Mouse (Mus musculus) liver, postnatal 0 days (tissue): Measurements from ENCODE around the gene B630019K06Rik. TPM values are rescaled to one million over a fixed set of nuclear protein-coding genes. Genes with fewer than 3 reads are reported as not detected.
"Not testable (repeated sequence)": the region's sequence is repeated elsewhere in the genome, so short reads cannot be mapped to it uniquely, and the experiment has no call there.

Source experiments
- ATAC-seq: fragments of 200-750 bp; cut with Nextera tagmentation; 2 replicates; pipeline ENCODE4 v1.8.0; 2017; ENCODE audit warnings: mild to moderate bottlenecking, moderate library complexity
- DNase-seq: peaks from one replicate; pipeline ENCODE4 v3.0.0-alpha.2; 2016
- H3K27ac ChIP-seq: fragments of 300-500 bp; sonication (generic); 2 replicates; pipeline ENCODE4 v1.5.1; 2014; ENCODE audit warnings: antibody characterized with exemption, moderate library complexity, mild to moderate bottlenecking, low read depth
- H3K27me3 ChIP-seq: fragments of 300-500 bp; sonication (generic); 2 replicates; pipeline ENCODE4 v1.6.1; 2014; ENCODE audit warnings: low read length, control low read depth, mixed read lengths; ENCODE audit not compliant: insufficient read depth
- H3K36me3 ChIP-seq: fragments of 300-500 bp; sonication (generic); replicated peaks from 2 replicates; pipeline ENCODE4 v1.6.1; 2014; ENCODE audit warnings: mild to moderate bottlenecking, control low read depth, low read length, moderate library complexity, mixed read lengths; ENCODE audit not compliant: insufficient read depth
- H3K4me1 ChIP-seq: fragments of 300-500 bp; sonication (generic); 2 replicates; pipeline ENCODE4 v1.6.1; 2014; ENCODE audit warnings: antibody characterized with exemption, mild to moderate bottlenecking, control low read depth; ENCODE audit not compliant: insufficient read depth
- H3K4me2 ChIP-seq: fragments of 300-500 bp; sonication (generic); 2 replicates; pipeline ENCODE4 v1.6.1; 2014; ENCODE audit warnings: low read depth, mild to moderate bottlenecking, low read length, moderate library complexity, mixed read lengths
- H3K4me3 ChIP-seq: fragments of 300-500 bp; sonication (generic); 2 replicates; pipeline ENCODE4 v1.5.1; 2014; ENCODE audit warnings: low read depth, low read length
- H3K9ac ChIP-seq: fragments of 300-500 bp; sonication (generic); replicated peaks from 2 replicates; pipeline ENCODE4 v1.6.1; 2014; ENCODE audit warnings: mild to moderate bottlenecking, moderate library complexity
- H3K9me3 ChIP-seq: fragments of 300-500 bp; sonication (generic); 2 replicates; pipeline ENCODE4 v1.6.1; 2016; ENCODE audit warnings: mild to moderate bottlenecking, control low read depth, low read length, mixed read lengths
- CTCF ChIP-seq: sonication (generic); IDR thresholded peaks from 2 replicates; pipeline ENCODE4 v1.5.1; 2016; ENCODE audit warnings: antibody characterized with exemption, low read depth
- EP300 ChIP-seq: IDR thresholded peaks from 2 replicates; pipeline ENCODE4 v1.6.1; 2016; ENCODE audit warnings: antibody characterized with exemption, low read depth, mild to moderate bottlenecking
- WGBS: fragments of 180-500 bp; shearing (Covaris S2); extraction: QIAGEN DNeasy Blood & Tissue Kit; methylation state at CpG from one replicate; pipeline ENCODE4 v1.1.7; 2014; ENCODE audit not compliant: insufficient replicate concordance; 5-methylcytosine and 5-hydroxymethylcytosine counted together
- polyA plus RNA-seq: library from polyadenylated mRNA; unstranded; fragments of >200 nt; fragmentation: Nextera tagmentation; extraction: Ambion mirVana; gene quantifications from 2 replicates; pipeline ENCODE4 v1.2.1, GENCODE M21; 2015

The B630019K06Rik gene
- 0.18 and 0.39 TPM in 2 replicates for polyA plus RNA-seq

DNA sequence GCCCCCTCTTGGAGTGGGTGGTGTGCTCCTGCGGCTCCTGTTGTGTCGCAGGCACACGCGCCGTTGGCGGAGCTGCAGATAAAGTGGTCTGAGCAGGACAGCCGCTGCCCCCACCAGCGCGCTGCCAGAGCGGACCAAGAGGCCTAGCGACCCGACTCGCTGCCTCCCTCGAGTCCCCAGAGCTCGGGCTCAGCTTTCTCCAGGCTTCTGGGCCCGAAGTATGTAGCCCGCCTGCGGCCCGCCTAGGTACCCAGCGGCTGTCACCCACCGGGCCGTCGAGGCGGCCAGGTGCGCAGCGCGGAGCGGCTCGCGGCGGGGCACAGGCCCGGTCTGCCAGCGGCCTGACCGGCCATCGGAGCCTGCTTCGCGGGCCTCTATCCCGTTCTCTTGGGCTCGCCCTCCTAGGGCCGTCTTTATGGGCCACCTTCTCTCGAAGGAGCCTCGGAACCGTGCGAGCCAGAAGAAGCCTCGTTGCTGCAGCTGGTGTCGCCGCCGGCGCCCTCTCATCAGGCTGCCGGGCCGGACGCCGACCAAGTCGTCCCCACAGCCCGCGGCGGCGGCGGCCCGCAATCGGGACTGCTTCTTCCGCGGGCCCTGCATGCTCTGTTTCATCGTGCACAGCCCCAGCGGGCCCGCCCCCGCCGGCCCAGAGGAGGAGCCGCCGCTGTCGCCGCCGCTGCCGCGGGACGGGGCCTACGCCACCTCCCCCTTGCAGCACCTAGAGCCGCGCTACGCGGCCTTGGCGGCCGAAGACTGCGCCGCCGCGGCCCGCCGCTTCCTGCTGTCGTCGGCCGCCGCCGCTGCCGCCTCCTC, at the start of gene B630019K06Rik:
B630019K06Rik (plus strand) TSS at position 40 of the 813 bp plus-strand sequence.
- peak; percentile 91 for ATAC-seq
- H3K9ac ChIP-seq: peak within 1 kb of the TSS; percentile 48; the same call in 1 of the 2 replicates
- H3K4me3 ChIP-seq: peak within 1 kb of the TSS; percentile 47
- H3K9me3 ChIP-seq: no peaks in the 10 kb centered on the region
- no peaks in the 10 kb centered on the region for H3K36me3 ChIP-seq
- peak; percentile 59 for DNase-seq
- peaks cover 13% of the 10 kb centered on the region; the same call in 1 of the 2 replicates for H3K27me3 ChIP-seq
- peak within 1 kb of the TSS; percentile 69 for H3K4me2 ChIP-seq
- TF ChIP-seq EP300 (no peak), CTCF (no peak)
- no peaks in the 10 kb centered on the region for H3K4me1 ChIP-seq
- H3K27ac ChIP-seq: 0 out of 2 replicates have a peak within 1 kb of the TSS, but pooled peaks have one; percentile 29
- 26% methylated on average over 46 of the region's 95 CpGs for WGBS

DNA sequence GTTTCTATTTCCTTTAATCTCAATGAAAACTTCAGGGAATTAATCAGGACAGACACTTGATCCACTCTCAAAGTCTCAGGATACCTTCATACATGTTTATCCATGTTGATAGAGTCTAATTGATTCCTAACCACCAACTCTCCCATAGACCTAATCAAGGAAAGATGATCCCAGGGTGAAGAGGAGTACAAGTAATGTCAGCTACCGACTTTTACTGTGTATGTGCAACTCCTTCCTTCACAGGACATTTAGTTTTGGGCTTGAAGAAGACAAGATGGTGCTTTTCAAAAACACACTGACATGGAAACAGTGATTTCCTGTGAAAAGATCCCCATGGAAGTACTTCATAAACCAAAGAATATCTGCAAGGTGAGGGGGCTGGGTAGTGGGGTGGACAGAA, 48.5 kb upstream of the B630019K06Rik start, which contains the start of gene Gm6592:
Gm6592 (plus strand) TSS at position 301 of the 400 bp plus-strand sequence.
- DNase-seq (no peak), ATAC-seq (no peak)
- H3K27ac ChIP-seq: no peak within 1 kb of the TSS
- H3K4me2 ChIP-seq: no peak within 1 kb of the TSS
- no peaks in the 10 kb centered on the region for H3K9me3 ChIP-seq
- no peak within 1 kb of the TSS for H3K4me3 ChIP-seq
- no peaks in the 10 kb centered on the region for H3K27me3 ChIP-seq
- no peaks in the 10 kb centered on the region for H3K36me3 ChIP-seq
- WGBS: 42% methylated on average over 1 of the region's 1 CpGs
- no peaks in the 10 kb centered on the region for H3K4me1 ChIP-seq
- no peak for TF ChIP-seq EP300
- no peak for TF ChIP-seq CTCF
- no peak within 1 kb of the TSS for H3K9ac ChIP-seq

GRCm38 (mm10) chrX:8852486-8852885, 39.7 kb upstream of the B630019K06Rik start:
- no peak overlapping the region for H3K4me2 ChIP-seq
- H3K27ac ChIP-seq: no peak overlapping the region
- no peak overlapping the region for H3K9ac ChIP-seq
- H3K4me1 ChIP-seq: no peaks in the 10 kb centered on the region
- ATAC-seq (no peak), DNase-seq (no peak)
- H3K9me3 ChIP-seq: no peaks in the 10 kb centered on the region
- H3K27me3 ChIP-seq: no peaks in the 10 kb centered on the region
- 86% methylated on average over 10 of the region's 10 CpGs for WGBS
- H3K4me3 ChIP-seq: no peak overlapping the region
- TF ChIP-seq EP300 (no peak), CTCF (no peak)
- no peaks in the 10 kb centered on the region for H3K36me3 ChIP-seq

DNA sequence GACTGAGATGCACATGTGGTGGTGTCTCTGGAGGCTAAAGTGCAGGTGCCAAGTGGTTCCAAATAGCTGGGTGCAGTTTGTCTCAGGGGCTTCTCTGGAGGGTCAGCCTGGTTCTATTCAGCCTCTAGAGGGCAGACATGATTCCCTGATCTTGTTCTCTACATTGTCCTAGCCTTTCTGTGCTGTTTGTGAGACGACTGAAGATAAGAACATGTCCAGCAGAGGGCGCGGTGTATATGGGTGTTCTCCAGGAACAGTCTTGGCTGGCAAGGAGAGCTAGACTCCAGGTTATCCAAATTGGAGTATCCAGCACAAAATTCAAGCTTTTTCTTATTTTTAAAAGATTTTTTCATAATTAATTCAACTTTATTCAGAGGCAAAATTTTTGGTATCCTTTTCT, 27.9 kb upstream of the B630019K06Rik start:
- 4% methylated on average over 3 of the region's 3 CpGs for WGBS
- peak; percentile 57 for TF ChIP-seq CTCF
- not testable (repeated sequence) for H3K27ac ChIP-seq

DNA sequence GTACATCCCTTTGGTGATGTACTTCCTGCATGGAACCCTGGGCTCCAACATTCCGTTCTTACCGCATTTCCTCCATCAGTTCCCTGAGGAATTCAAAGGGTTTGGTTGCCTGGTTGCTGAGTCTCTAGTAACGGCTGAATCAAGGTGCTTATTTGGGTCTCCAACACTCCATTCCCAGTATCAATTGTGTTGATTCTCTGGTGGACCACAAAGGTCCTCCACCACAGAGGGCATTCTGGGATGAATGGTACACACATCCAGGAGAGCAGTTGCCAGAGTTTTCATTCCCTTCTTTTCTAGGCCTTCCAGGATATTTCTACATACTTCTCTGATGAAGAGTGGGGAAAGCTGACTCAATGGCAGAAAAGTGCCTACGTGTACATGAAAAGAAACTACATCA, 18.2 kb upstream of the B630019K06Rik start, which contains the start of gene Gm5751:
Gm5751 (plus strand) TSS at position 301 of the 400 bp plus-strand sequence.
- ATAC-seq, H3K4me2 ChIP-seq, DNase-seq, H3K36me3 ChIP-seq, H3K27ac ChIP-seq, H3K9me3 ChIP-seq, H3K27me3 ChIP-seq, H3K4me3 ChIP-seq, H3K9ac ChIP-seq, H3K4me1 ChIP-seq: not testable (repeated sequence)
- WGBS: 80% methylated on average over 3 of the region's 4 CpGs

More for the DNA sequence above, 27.9 kb upstream of the B630019K06Rik start:
- not testable (repeated sequence) for H3K36me3 ChIP-seq, H3K4me3 ChIP-seq, H3K9me3 ChIP-seq, H3K9ac ChIP-seq, ATAC-seq, H3K4me2 ChIP-seq, H3K27me3 ChIP-seq, H3K4me1 ChIP-seq
- DNase-seq: peak; percentile 44

GRCm38 (mm10) chrX:8884336-8884735, 7.8 kb upstream of the B630019K06Rik start:
- ATAC-seq (no peak), DNase-seq (no peak)
- no peak overlapping the region for H3K4me3 ChIP-seq
- no peaks in the 10 kb centered on the region for H3K4me1 ChIP-seq
- H3K9me3 ChIP-seq: no peaks in the 10 kb centered on the region
- H3K4me2 ChIP-seq: no peak overlapping the region
- no peak overlapping the region for H3K9ac ChIP-seq
- H3K36me3 ChIP-seq: no peaks in the 10 kb centered on the region
- no peak overlapping the region for H3K27ac ChIP-seq
- H3K27me3 ChIP-seq: no peaks in the 10 kb centered on the region
- TF ChIP-seq EP300 (no peak), CTCF (no peak)
- 72% methylated on average over 4 of the region's 4 CpGs for WGBS
